Mouse (Mus musculus) bone marrow macrophage, adult 2 months (primary cell): ENCODE results near the gene Ednrb.

Experiments
- CTCF ChIP-seq: IDR thresholded peaks from 2 replicates; pipeline ENCODE4 v1.5.1; 2012; ENCODE audit warnings: low read depth, mild to moderate bottlenecking, low read length, moderate library complexity
- POLR2A ChIP-seq: IDR thresholded peaks from 2 replicates; pipeline ENCODE4 v1.6.1; 2012; ENCODE audit warnings: mild to moderate bottlenecking, low read depth, low read length, borderline replicate concordance

- no peak for TF ChIP-seq POLR2A
- TF ChIP-seq CTCF: no peak
Observed at GRCm38 (mm10) chr14:103877117-103877516, 32.9 kb upstream of the Ednrb start.
